In the genomic region with DNA sequence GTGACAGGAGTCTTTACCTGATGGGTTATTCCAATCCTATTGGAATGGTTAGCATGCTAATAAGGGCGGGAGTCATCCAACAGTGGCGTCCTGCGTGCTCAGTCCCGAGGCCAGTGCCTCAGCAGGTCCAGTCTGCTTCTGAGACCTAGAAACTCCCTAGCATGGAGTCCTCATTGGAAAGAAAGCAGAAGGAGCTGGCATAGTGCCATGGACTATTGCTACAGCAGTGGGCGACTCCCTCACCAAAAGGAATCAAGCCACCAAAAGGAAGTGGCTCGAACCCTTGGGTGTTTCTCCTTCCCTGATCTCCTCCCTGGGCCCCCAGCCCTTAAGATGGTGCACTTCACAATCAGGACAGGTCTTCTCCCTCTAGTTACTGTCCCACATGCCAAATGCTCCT, we compare ENCODE assay signal across 31 mouse cellular contexts. TPM values are rescaled to one million over a fixed set of nuclear protein-coding genes. Genes with fewer than 3 reads are reported as not detected.
DNase-seq lines count a peak whose midpoint lies in the region; ATAC-seq and TF ChIP-seq lines count a peak whose summit lies in the region.
"Had no signal": no experiment of that assay in that cellular context is flagged by ENCODE, and none has a peak within 500 bp of the region (broad histone marks: within the 10 kb centered on the region; RNA-seq: fewer than 3 reads in every experiment).

No protein-coding gene starts in this region.

- 44% methylated on average over 6 of the region's 6 CpGs for WGBS in cerebellum, adult 2 months

- peak; percentile 55 for ATAC-seq in granulocyte monocyte progenitor cell, adult 5-6 weeks (replicated peaks; ENCODE audit: poor library complexity, severe bottlenecking)
- ATAC-seq in megakaryocyte progenitor cell, adult 5-6 weeks (replicated peaks; ENCODE audit: poor library complexity), result peak; percentile 40
- ATAC-seq: forebrain, embryonic 13.5 days; liver, embryonic 12.5 days; liver, postnatal 0 days; midbrain, embryonic 15.5 days; Patski had no signal

- no peak overlapping the region for H3K27ac ChIP-seq in cerebellum, adult 2 months (ENCODE audit: insufficient read depth, low read length)
- H3K27ac ChIP-seq: forebrain, embryonic 13.5 days; heart, embryonic 13.5 days; hindbrain, embryonic 15.5 days; kidney, embryonic 15.5 days; layer of hippocampus, adult 2 months; liver, embryonic 12.5 days; macrophage; midbrain, embryonic 10.5 days; midbrain, embryonic 15.5 days; neural tube, embryonic 15.5 days had no signal

- no peak for TF ChIP-seq POLR2A in cerebellum, adult 2 months (IDR thresholded peaks at IDR 0.05; ENCODE audit: borderline replicate concordance, insufficient read depth, low read length)

- H3K27me3 ChIP-seq in cerebellum, adult 2 months (ENCODE audit: control insufficient read depth, insufficient read depth, low read length), result no peaks in the 10 kb centered on the region
- H3K27me3 ChIP-seq: forebrain, embryonic 13.5 days; heart, embryonic 13.5 days; hindbrain, embryonic 15.5 days; kidney, embryonic 15.5 days; liver, embryonic 12.5 days; midbrain, embryonic 15.5 days; neural tube, embryonic 15.5 days had no signal

- intact Hi-C loops in gastrocnemius, postnatal 14 days (cut with DNase I; ENCODE audit: low total_unique reads), result no loop called here

- no peak for TF ChIP-seq CTCF in cerebellum, adult 2 months (IDR thresholded peaks at IDR 0.05; ENCODE audit: borderline replicate concordance, insufficient read depth, low read depth, low read length)

- DNase-seq in cerebellum, postnatal 14 days, result peak; percentile 50 to 57
- DNase-seq in cerebellum, adult 2 months, result no peak
- DNase-seq in urinary bladder, postnatal 14 days (ENCODE audit: low spot score), result peak; percentile 25
- no peak for DNase-seq in urinary bladder, postnatal 10 days (ENCODE audit: low spot score)
- DNase-seq in cerebellum, adult 9-11 months, result no peak
- no peak for DNase-seq in gastrocnemius, postnatal 14 days
- DNase-seq: B cell, adult 2 months; cerebellum, postnatal 25 days; gastrocnemius, postnatal 25 days; heart, postnatal 10 days; kidney, adult 18-20 months; kidney, postnatal 36 days; left cerebral cortex, postnatal 4 days; liver, postnatal 0 days; retina, postnatal 1 day; spleen, adult 18-20 months; thymus, adult 2 months; thymus, postnatal 36 days had no signal

- H3K4me3 ChIP-seq in cerebellum, adult 2 months (replicated peaks; ENCODE audit: insufficient read depth, low read depth, low read length), result no peak overlapping the region
- H3K4me3 ChIP-seq: forebrain, embryonic 13.5 days; heart, embryonic 13.5 days; hindbrain, embryonic 15.5 days; kidney, embryonic 15.5 days; layer of hippocampus, adult 2 months; liver, embryonic 12.5 days; midbrain, embryonic 10.5 days; midbrain, embryonic 15.5 days; neural tube, embryonic 15.5 days had no signal

- no peaks in the 10 kb centered on the region for H3K4me1 ChIP-seq in cerebellum, adult 2 months (ENCODE audit: control insufficient read depth, insufficient read depth, low read length)
- H3K4me1 ChIP-seq: forebrain, embryonic 13.5 days; hindbrain, embryonic 15.5 days; kidney, embryonic 15.5 days; liver, embryonic 12.5 days; midbrain, embryonic 10.5 days; midbrain, embryonic 15.5 days; neural tube, embryonic 15.5 days had no signal

RNA-seq across cellular contexts. Expression of gene Rftn1, which starts 24.6 kb away (rescaled TPM):
- polyA plus RNA-seq in cerebellum, adult 2 months (2012; rRNA removed), result 13.7 and 16.8 TPM in 2 replicates
- total RNA-seq in granulocyte monocyte progenitor cell, adult 5-6 weeks (2014; fragmentation: Nextera tagmentation), result 9.8 and 25.8 TPM in 2 replicates
- total RNA-seq in granulocyte monocyte progenitor cell, adult 5-6 weeks (2017), result 26.4 and 32.4 TPM in 2 replicates
- 13.2 and 15.5 TPM in 2 replicates for total RNA-seq in megakaryocyte progenitor cell, adult 5-6 weeks (2015)
- total RNA-seq in megakaryocyte progenitor cell, adult 5-6 weeks (2017), result 29.8 and 36.5 TPM in 2 replicates
- total RNA-seq in gastrocnemius, postnatal 14 days (2021), result 10 to 100 TPM; 48.5 to 58.5 TPM

Comparison
In these comparisons a context has a peak if more than half of its experiments do, and no peak if none do; other contexts are left out.
1. DNase-seq: peak in cerebellum, postnatal 14 days (2 of 2) and urinary bladder, postnatal 14 days (single experiment); none in cerebellum, adult 2 months (0 of 2), urinary bladder, postnatal 10 days (single experiment), cerebellum, adult 9-11 months (single experiment) and gastrocnemius, postnatal 14 days (single experiment).